Mouse (Mus musculus): ENCODE data around the gene Ckm.

Gene Ckm

GRCm38 (mm10) chr7:19388699-19389413, 15.7 kb upstream of the Ckm start:
- WGBS, result 50% methylated on average over 10 of the region's 10 CpGs

GRCm38 (mm10) chr7:19394484-19394883, 10.1 kb upstream of the Ckm start:
- 94% methylated on average over 8 of the region's 8 CpGs for WGBS

GRCm38 (mm10) chr7:19399496-19400280, 4.9 kb upstream of the Ckm start:
- 16% methylated on average over 27 of the region's 27 CpGs for WGBS

GRCm38 (mm10) chr7:19400946-19401345, 3.6 kb upstream of the Ckm start:
- WGBS, result 84% methylated on average over 4 of the region's 4 CpGs

GRCm38 (mm10) chr7:19402535-19403112, 2.0 kb upstream of the Ckm start:
- WGBS, result 66% methylated on average over 9 of the region's 9 CpGs

- 1% methylated on average over 62 of the region's 62 CpGs for WGBS
Observed at GRCm38 (mm10) chr7:19403731-19404296, 762 bp upstream of the Ckm start, which contains the start of gene Klc3. Gene Klc3 (minus strand): TSS chr7:19404104.

- 4% methylated on average over 19 of the region's 19 CpGs for WGBS
Observed at GRCm38 (mm10) chr7:19405417-19405816, 841 bp downstream of the Ckm start.

DNA sequence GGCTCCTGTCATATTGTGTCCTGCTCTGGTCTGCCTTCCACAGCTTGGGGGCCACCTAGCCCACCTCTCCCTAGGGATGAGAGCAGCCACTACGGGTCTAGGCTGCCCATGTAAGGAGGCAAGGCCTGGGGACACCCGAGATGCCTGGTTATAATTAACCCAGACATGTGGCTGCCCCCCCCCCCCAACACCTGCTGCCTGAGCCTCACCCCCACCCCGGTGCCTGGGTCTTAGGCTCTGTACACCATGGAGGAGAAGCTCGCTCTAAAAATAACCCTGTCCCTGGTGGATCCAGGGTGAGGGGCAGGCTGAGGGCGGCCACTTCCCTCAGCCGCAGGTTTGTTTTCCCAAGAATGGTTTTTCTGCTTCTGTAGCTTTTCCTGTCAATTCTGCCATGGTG, 5.2 kb downstream of the Ckm start:
- 52% methylated on average over 6 of the region's 6 CpGs for WGBS

- WGBS, result 77% methylated on average over 11 of the region's 11 CpGs
Observed at GRCm38 (mm10) chr7:19410766-19411344, 6.3 kb downstream of the Ckm start.

GRCm38 (mm10) chr7:19411783-19412182, 7.2 kb downstream of the Ckm start:
- 94% methylated on average over 5 of the region's 5 CpGs for WGBS

DNA sequence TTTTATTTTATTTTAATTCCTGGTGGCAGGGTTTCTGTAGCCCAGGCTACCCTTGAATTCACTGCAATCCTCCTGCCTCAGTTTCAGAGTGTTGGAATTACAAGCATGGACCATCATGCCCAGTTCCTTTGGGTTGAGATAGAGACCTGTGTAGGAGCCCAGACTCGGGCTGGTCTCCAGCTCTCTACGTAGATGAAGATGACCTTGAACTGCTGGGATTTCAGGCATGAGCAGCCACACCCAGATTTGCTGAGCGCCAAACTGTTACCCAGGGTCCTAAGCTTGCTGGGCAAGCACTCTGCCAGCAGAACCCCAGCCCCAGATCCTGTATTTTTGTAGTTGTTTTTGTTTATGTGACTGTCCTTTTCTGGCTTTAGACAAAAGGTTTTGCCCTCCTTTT, 8.9 kb downstream of the Ckm start:
- WGBS, result 88% methylated on average over 3 of the region's 3 CpGs

DNA sequence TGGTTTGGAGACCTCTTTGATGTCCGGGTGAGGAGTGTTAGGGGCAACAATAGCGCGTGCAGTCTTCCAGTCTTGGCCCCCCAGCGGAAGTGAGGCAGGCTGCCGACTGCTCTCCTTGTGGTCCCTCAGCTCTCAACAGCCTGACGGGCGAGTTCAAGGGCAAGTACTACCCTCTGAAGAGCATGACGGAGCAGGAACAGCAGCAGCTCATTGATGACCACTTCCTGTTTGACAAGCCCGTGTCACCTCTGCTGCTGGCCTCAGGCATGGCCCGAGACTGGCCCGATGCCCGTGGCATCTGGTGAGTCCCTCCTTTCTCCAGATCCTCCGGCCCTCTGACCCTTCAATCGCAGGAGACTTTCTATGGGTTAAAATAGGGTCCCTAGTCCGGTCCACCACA, 12.0 kb downstream of the Ckm start:
- 82% methylated on average over 15 of the region's 15 CpGs for WGBS

- 8% methylated on average over 28 of the region's 28 CpGs for WGBS
Observed at GRCm38 (mm10) chr7:19420121-19420520, 15.5 kb downstream of the Ckm start.

GRCm38 (mm10) chr7:19420821-19421636, 16.5 kb downstream of the Ckm start:
- WGBS, result 7% methylated on average over 43 of the region's 43 CpGs

GRCm38 (mm10) chr7:19423083-19423482, 18.5 kb downstream of the Ckm start:
- WGBS, result 88% methylated on average over 3 of the region's 3 CpGs

GRCm38 (mm10) chr7:19424051-19424450, 19.5 kb downstream of the Ckm start:
- WGBS, result 51% methylated on average over 4 of the region's 4 CpGs

DNA sequence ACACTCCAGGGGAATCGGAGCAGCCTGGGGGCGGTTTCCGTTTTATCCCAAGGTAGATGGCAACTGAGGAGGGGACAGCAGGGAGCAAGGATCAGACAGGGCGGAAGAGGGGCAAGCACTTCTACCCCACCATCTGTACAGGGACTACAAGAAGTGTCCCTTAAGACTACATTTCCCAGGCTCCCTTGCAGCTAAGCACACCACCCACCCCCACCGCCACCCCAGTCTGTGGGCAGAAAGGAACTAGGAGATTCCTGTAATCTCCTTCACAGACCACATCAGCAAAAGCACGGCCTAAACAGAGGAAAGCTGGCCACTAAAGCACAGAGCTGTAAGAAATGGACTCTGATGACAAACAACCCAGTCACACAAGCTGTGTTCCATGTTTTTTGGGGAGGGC, 21.8 kb downstream of the Ckm start:
- 70% methylated on average over 6 of the region's 6 CpGs for WGBS

DNA sequence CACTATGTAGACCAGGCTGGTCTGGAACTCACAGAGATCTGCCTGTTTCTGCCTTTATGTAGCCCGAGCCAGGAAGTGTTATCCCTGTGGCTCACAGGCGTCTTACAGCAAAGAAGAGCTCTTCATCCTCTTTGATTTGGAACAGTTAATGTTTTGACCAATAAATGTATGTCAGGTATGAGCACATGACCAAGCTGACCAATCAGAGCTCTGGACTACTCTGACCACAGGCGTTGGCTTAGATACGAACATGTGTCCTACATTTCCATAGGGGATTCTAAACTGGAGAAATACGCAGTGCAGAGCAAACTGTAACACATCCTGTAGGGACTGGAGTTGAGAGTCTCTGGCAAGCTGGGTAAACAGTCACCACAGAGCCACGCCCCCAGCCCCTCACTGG, 22.3 kb downstream of the Ckm start:
- WGBS, result 72% methylated on average over 6 of the region's 6 CpGs

GRCm38 (mm10) chr7:19427999-19428650, 23.5 kb downstream of the Ckm start:
- WGBS, result 73% methylated on average over 15 of the region's 15 CpGs

DNA sequence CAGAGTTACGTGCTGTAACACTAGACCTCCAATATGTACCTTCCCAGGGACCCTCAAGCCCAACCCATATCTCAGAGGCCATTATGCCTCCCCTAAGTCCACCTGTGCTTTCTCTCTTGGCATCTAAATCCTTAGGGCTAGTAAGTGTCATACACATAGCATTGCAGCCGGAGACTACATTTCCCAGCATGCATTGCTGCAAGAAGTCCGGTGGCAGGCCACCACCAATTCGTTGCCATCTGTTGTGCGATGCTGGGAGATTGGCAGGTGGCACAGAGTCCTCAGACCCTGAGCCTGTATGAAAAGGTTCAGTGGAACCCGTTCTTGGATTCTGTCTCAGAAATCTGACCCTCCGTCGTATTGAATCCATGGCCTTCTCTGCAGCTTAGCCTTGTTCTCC, 25.1 kb downstream of the Ckm start:
- 65% methylated on average over 8 of the region's 8 CpGs for WGBS

- WGBS, result 65% methylated on average over 6 of the region's 6 CpGs
Observed at GRCm38 (mm10) chr7:19430402-19430801, 25.8 kb downstream of the Ckm start.
